Mouse (Mus musculus) liver, adult 2 months (tissue): ENCODE results near the gene Cped1. TPM values are rescaled to one million over a fixed set of nuclear protein-coding genes. Genes with fewer than 3 reads are reported as not detected.
A peak's percentile ranks its signal among the peaks of the same experiment; 100 is the strongest.

ENCODE experiments used
- DNase-seq: peaks from one replicate; pipeline ENCODE4 v3.0.0-alpha.2; 2011; ENCODE audit warnings: low read depth, low spot score; ENCODE audit errors: extremely low read depth
- H3K27ac ChIP-seq: fragments of 200-500 bp; replicated peaks from 2 replicates; pipeline ENCODE4 v1.5.1; 2012; ENCODE audit warnings: low read depth, mild to moderate bottlenecking, control low read depth, inconsistent platforms, low read length; ENCODE audit not compliant: insufficient read depth
- H3K27me3 ChIP-seq: fragments of 200-500 bp; 2 replicates; pipeline ENCODE4 v1.6.1; 2012; ENCODE audit warnings: mild to moderate bottlenecking, moderate library complexity, low read length, inconsistent platforms; ENCODE audit not compliant: control insufficient read depth, insufficient read depth
- H3K36me3 ChIP-seq: fragments of 200-500 bp; 2 replicates; pipeline ENCODE4 v1.6.1; 2012; ENCODE audit warnings: low read length, inconsistent platforms; ENCODE audit not compliant: control insufficient read depth, insufficient read depth
- H3K4me1 ChIP-seq: fragments of 200-500 bp; 2 replicates; pipeline ENCODE4 v1.6.1; 2011; ENCODE audit warnings: low read length; ENCODE audit not compliant: control insufficient read depth, insufficient read depth
- H3K4me3 ChIP-seq: fragments of 200-500 bp; 2 replicates; pipeline ENCODE4 v1.5.1; 2011; ENCODE audit warnings: low read depth, mild to moderate bottlenecking, control low read depth, low read length, moderate library complexity; ENCODE audit not compliant: insufficient read depth
- H3K79me2 ChIP-seq: fragments of 200-500 bp; 2 replicates; pipeline ENCODE4 v1.6.1; 2012; ENCODE audit warnings: inconsistent platforms, mild to moderate bottlenecking, low read length, moderate library complexity; ENCODE audit not compliant: control insufficient read depth, insufficient read depth
- H3K9ac ChIP-seq: fragments of 200-500 bp; 2 replicates; pipeline ENCODE4 v1.6.1; 2012; ENCODE audit warnings: low read depth, mild to moderate bottlenecking, control low read depth, inconsistent platforms, low read length
- CTCF ChIP-seq: fragments of 200-500 bp; IDR thresholded peaks from 2 replicates; pipeline ENCODE4 v1.5.1; 2011; ENCODE audit warnings: low read depth, low read length, control low read depth
- POLR2A ChIP-seq: fragments of 200-500 bp; IDR thresholded peaks from 2 replicates; pipeline ENCODE4 v1.6.1; 2011; ENCODE audit warnings: low read length, control low read depth; ENCODE audit not compliant: insufficient read depth; ENCODE audit errors: extremely low read depth
- WGBS: fragments of 180-500 bp; shearing (Covaris S2); methylation state at CpG from one replicate; pipeline ENCODE4 v1.1.7; 2018; 5-methylcytosine and 5-hydroxymethylcytosine counted together
- polyA plus RNA-seq: library from polyadenylated mRNA; depleted of rRNA; stranded (reverse); fragments of >200 nt; gene quantifications from 2 replicates; pipeline ENCODE4 v1.2.3, GENCODE M21; 2012
- total RNA-seq: library from RNA; depleted of rRNA; stranded (reverse); fragments of >200 nt; gene quantifications from 2 replicates; pipeline ENCODE4 v1.2.3, GENCODE M21; 2014

The Cped1 gene
- total and polyA plus RNA-seq, 2 experiments = 6.0 to 63.6 TPM

- H3K4me1 ChIP-seq = peaks cover 8% of the 10 kb centered on the region
These were observed 31.9 kb downstream of the Cped1 start for GRCm38 (mm10) chr6:22017631-22018030.

GRCm38 (mm10) chr6:22018768-22019445 is 33.2 kb downstream of the Cped1 start:
- Histone ChIP-seq H3K27me3 (no peaks in the 10 kb centered on the region), H3K36me3 (peaks cover 4% of the 10 kb centered on the region; the same call in 1 of the 2 replicates), H3K9ac (no peak overlapping the region), H3K79me2 (peaks cover 18% of the 10 kb centered on the region), H3K27ac (no peak overlapping the region), H3K4me3 (no peak overlapping the region), H3K4me1 (peaks cover 1% of the 10 kb centered on the region)
- 57% methylated on average over 8 of the region's 8 CpGs for WGBS
- TF ChIP-seq POLR2A (no peak), CTCF (no peak)
- DNase-seq = peak; percentile 51

More at GRCm38 (mm10) chr6:22017631-22018030, 31.9 kb downstream of the Cped1 start:
- Histone ChIP-seq H3K9ac (no peak overlapping the region), H3K4me3 (no peak overlapping the region), H3K79me2 (peaks cover 17% of the 10 kb centered on the region), H3K27ac (no peak overlapping the region), H3K27me3 (no peaks in the 10 kb centered on the region), H3K36me3 (peaks cover 4% of the 10 kb centered on the region; the same call in 1 of the 2 replicates)
- WGBS = 81% methylated on average over 7 of the region's 7 CpGs
- no peak for TF ChIP-seq CTCF
- TF ChIP-seq POLR2A = no peak
- DNase-seq = no peak

- Histone ChIP-seq H3K4me1 (no peaks in the 10 kb centered on the region; the same call in 1 of the 2 replicates), H3K9ac (no peak overlapping the region), H3K79me2 (peaks cover 10% of the 10 kb centered on the region), H3K27me3 (no peaks in the 10 kb centered on the region), H3K4me3 (no peak overlapping the region), H3K36me3 (peaks cover 4% of the 10 kb centered on the region; the same call in 1 of the 2 replicates), H3K27ac (no peak overlapping the region)
- TF ChIP-seq CTCF = no peak
- WGBS = 66% methylated on average over 10 of the region's 10 CpGs
- no peak for DNase-seq
These were observed 33.9 kb downstream of the Cped1 start for GRCm38 (mm10) chr6:22019637-22020036.

DNA sequence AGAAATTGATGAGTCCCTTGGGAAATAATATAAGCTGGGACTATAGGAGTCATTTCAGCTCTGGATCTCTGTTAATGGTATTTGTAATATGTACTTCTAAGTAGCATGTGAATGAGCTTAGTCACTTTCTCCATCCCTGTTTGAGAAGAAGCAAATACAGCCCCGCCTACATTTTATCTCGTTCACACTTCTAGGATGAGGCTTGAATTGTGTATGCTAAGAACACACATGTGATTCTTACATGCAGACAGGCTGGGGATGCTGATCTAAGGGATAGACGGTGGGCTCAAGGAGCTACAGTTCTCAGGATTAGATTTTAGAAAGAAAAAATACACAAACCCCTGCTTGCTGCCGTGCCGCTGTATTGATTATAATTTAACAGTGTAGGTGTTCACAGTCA is 35.0 kb downstream of the Cped1 start:
- Histone ChIP-seq H3K4me1 (peaks cover 2% of the 10 kb centered on the region; the same call in 1 of the 2 replicates), H3K4me3 (no peak overlapping the region), H3K36me3 (peaks cover 4% of the 10 kb centered on the region; the same call in 1 of the 2 replicates), H3K27ac (no peak overlapping the region), H3K27me3 (no peaks in the 10 kb centered on the region), H3K9ac (no peak overlapping the region), H3K79me2 (peaks cover 4% of the 10 kb centered on the region; the same call in 1 of the 2 replicates)
- TF ChIP-seq POLR2A (no peak), CTCF (no peak)
- WGBS = 93% methylated on average over 5 of the region's 5 CpGs
- DNase-seq = no peak

- Histone ChIP-seq H3K27me3 (no peaks in the 10 kb centered on the region), H3K4me3 (no peak overlapping the region), H3K4me1 (peaks cover 5% of the 10 kb centered on the region; the same call in 1 of the 2 replicates), H3K27ac (no peak overlapping the region), H3K9ac (no peak overlapping the region), H3K36me3 (peaks cover 2% of the 10 kb centered on the region; the same call in 1 of the 2 replicates), H3K79me2 (peaks cover 4% of the 10 kb centered on the region; the same call in 1 of the 2 replicates)
- WGBS = 98% methylated on average over 3 of the region's 3 CpGs
- DNase-seq = no peak
- no peak for TF ChIP-seq POLR2A
- no peak for TF ChIP-seq CTCF
These were observed 35.6 kb downstream of the Cped1 start for GRCm38 (mm10) chr6:22021315-22021714.

DNA sequence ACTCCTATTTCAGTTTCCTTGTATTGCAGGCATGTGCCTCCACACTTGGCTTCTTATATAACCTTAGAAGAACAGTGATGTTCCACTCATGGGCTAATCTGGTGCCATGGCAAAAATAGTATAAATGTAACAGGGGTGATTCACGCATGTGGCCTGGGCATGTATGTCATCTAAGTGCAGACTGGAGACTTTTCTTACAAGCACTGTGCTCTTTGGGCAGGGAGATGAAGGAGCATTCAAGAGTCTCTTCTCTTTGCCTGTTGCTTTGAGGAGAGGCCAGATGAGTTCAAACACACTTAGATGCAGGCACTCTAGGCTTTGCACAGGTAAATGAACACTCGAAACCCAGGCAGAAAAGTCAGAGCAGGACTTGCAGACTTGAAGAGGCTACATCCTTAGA is 38.5 kb downstream of the Cped1 start:
- no peak for DNase-seq
- no peak for TF ChIP-seq POLR2A
- no peak for TF ChIP-seq CTCF
- H3K79me2 ChIP-seq = peaks cover 10% of the 10 kb centered on the region; the same call in 1 of the 2 replicates
- WGBS = 96% methylated on average over 2 of the region's 2 CpGs
- no peak overlapping the region for H3K4me3 ChIP-seq
- H3K27me3 ChIP-seq = no peaks in the 10 kb centered on the region
- H3K9ac ChIP-seq = no peak overlapping the region
- H3K36me3 ChIP-seq = no peaks in the 10 kb centered on the region
- peaks cover 12% of the 10 kb centered on the region for H3K4me1 ChIP-seq
- no peak overlapping the region for H3K27ac ChIP-seq
